Mouse (Mus musculus) left cerebral cortex, postnatal 25 days (tissue): ENCODE data around the gene Cacng6. TPM values are rescaled to one million over a fixed set of nuclear protein-coding genes. Genes with fewer than 3 reads are reported as not detected.

ENCODE experiments used
- DNase-seq, 2 experiments: peaks; one replicate each; pipeline ENCODE4 v3.0.0; 2022; ENCODE audit warnings: low spot score in 2 of 2, mixed read lengths in 1 of 2
- intact Hi-C: fragments of 180-260 bp; cut with DNase I; formaldehyde crosslinking; loops from one replicate; pipeline ENCODE4 v1.15.1; 2025
- microRNA-seq, 2 experiments: library from miRNA; unstranded; fragments of <30 nt; microRNA quantifications; one replicate each; pipeline ENCODE4 v1.2.0; 2022
- total RNA-seq, 2 experiments: library from RNA; stranded (reverse); gene quantifications; 2 replicates each; pipeline ENCODE4 v1.2.3; 2021

The Cacng6 gene
- total RNA-seq, 2 experiments from 2014 or later, result 0.98 to 1.6 TPM

DNA sequence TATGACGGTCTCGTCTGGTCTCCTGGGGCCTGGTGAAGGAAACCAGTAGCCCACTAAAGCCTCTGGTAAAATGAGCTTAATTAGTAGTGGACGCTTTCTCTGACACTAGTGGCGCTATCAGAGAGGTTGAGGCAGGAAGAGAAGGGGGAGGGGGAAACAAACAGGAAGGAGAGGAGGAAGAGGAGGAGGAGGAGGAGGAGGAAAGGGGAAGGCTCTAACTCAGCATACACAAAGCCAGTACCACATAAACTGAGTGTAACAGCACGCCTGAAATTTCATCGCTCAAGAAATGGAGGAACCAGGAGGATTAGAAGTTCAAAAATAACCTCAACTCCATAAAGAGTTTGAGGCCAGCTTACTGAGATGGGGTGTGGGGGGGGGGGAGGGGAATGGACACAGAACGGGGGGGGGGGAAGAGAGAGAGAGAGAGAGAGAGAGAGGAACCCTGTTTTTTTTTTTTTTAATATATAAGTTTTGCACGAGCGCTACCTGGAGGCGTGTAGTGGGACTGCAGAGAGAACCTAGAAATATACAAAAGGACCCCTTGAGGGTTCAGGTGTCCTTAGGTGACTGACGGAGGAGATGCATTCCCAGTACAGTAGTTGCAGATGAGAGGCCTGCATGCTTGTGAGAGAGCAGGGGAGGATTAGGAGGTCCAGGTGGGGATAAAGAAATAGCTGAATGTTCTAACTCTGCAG, 29.6 kb downstream of the Cacng6 start:
- intact Hi-C loops, result no loop called here
- DNase-seq, result no peak

DNA sequence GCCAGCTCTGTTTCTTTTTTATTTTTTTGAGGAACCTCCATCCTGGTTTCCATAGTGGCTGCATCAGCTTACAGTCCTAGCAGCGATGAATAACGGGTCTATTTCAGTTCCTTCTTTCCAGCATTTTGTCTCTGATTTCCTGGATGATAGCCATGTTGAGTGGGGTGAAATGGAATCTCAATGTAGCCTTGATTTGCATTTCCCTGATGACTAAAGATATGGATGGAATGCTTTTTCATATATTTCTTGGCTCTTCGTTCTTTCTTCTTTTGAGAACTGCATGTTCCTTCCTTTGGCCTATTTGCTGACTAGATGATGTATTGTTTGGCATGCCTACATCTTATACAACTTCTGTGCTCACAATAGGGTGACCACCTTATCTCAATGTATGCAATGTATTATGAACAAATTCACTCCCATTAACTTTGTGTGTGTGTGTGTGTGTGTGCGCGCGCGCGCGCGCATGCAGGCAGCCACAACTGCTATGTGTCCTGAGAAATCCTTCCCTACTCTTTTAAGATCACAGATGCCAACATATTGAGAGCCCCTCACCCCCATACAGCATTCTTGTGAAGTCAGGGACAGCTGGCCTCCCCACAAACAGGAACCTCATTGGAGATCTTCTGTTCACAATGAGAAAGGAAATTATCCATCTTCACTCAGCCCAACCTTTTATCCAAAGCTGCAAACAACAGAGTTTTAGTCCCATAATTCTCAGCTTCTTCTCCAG, 33.3 kb downstream of the Cacng6 start:
- DNase-seq, result peak in 1 of 2 experiments; percentile 82
- intact Hi-C loops, result no loop called here

DNA sequence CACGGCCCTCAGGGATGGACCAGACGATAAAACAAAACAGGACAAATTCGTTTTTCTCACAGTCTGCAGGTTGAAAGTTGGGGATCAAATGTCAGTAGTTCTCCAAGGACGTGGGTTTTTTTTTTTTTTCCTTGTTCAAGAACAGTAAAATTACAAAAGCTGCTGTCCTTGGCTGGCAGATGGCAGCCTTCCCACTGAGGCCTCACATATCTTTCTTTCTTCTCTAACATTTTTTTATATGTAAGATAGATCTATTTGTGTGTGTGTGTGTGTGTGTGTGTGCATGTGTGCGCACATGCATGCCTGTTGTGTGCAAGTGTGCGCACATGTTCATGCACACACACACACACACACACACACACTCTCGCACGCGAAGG, 33.8 kb downstream of the Cacng6 start:
- intact Hi-C loops, result no loop called here
- no peak for DNase-seq

DNA sequence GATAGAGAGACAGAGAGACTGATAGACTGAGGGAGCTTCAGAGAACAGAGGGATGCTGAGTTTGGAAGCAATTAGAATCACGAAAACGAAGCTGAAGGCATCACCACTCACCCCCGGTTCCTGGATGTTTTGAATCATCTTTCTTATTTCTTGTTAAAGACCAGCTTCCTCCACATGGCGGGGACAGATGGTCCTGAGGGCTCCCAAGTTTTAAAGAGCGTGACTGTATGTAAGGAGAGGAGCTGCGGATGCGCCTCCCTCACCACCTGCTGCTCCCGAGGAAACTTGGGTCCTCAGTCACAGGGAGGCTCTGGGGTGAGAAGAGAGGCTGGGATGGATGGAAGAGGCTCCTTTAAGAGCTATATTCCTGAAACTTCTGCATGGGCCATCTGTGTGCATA, 36.3 kb downstream of the Cacng6 start:
- intact Hi-C loops, result no loop called here

DNA sequence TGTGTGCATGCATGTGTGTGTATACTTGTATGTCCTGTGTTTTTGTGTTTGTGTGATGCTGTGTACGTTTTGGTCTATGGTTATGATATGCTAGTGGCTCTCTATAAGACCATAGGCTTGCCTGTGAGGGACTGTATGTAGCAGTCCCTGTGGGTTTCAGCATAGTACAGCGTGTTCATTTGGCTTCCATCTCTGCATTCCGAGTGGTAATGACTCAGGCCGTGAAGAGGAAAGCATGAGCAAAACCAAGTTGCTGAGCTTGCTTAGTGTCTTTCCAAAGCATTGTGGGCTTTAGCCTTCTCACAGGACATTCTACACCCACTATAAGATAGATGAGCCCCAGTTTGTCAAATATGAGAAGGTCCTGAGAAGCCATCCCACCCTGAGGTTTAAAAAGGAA, 39.3 kb downstream of the Cacng6 start:
- DNase-seq, result no peak
- intact Hi-C loops, result no loop called here

More for the DNA sequence above, 36.3 kb downstream of the Cacng6 start:
- peak; percentile 65 to 94 for DNase-seq

DNA sequence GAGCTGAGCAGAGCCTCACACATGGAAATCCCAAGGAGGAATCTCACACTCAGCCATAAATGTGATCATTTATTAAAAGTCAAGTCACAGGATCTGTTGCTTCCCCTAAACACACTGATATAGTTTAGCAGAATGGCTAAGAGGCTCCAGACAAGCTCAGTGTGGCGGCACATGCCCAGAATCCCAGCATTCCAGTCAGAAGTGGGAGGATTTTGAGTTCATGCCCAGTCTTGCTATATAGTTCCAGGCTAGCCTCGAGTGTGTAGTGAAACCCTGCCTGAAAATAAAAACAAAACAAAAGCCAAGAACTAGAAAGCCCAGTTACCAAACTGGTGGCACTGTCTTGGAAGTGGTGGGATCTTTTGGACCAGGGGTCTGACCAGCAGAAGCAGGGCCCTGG, 44.6 kb downstream of the Cacng6 start:
- DNase-seq, result peak in 1 of 2 experiments; percentile 80
- intact Hi-C loops, result no loop called here

DNA sequence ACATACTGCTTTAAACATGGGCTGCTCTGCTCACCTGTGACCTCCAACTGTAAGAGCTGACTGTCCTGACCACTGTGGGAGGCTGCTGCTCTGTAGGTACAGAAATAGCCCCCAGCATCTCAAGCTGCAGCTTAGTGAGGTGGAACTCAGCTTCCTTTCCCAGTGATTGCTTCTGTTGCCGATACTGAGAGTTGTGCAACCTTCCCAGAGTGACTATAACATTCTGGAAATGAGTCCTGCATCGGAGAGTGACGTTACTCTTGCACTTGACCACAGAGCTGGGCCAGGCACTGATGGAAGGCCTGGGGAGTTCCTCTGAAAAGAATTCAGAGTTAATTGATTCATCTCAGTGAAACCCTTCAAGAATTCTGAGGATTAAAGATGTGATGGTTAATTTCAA, 48.8 kb downstream of the Cacng6 start:
- no peak for DNase-seq
- intact Hi-C loops, result no loop called here

DNA sequence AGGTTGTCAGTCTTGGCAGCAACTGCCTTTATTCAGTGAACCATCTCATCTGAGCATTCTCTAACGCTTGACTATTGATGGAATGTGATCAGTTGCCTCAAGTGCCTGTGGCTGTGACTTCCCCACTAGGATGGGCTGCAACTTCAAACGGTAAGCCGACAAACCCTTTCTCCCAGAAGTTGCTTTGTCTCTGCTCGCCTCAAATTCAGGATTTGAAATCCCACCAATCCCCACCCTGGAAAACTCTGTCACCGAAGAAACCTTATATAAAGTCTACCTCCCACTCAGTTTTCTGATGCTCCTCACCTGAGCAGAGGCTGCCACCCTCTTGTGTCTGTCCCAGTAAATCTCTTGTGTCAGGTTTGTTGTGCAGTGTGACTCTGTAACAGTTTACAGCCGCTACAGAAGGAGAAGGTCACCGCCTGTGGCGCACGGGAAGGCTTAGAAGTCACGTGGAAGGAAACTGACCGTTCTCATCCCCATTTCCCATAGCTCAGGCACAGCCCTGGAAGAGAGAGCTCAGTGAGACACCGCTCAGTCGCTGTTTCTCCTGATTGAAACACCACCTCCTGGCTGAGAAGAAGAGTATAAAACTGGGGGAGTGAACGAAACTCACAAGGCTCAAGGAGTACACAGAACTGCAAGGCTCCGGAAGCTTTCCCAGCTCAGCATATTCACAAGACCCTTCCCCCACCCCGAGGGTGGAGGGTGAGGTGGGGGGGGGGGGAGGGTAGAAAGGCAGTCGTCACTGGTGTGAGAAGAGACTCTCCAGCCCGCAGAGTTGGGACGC, 50.5 kb downstream of the Cacng6 start:
- peak in 1 of 2 experiments; percentile 13 for DNase-seq
- intact Hi-C loops, result no loop called here

DNA sequence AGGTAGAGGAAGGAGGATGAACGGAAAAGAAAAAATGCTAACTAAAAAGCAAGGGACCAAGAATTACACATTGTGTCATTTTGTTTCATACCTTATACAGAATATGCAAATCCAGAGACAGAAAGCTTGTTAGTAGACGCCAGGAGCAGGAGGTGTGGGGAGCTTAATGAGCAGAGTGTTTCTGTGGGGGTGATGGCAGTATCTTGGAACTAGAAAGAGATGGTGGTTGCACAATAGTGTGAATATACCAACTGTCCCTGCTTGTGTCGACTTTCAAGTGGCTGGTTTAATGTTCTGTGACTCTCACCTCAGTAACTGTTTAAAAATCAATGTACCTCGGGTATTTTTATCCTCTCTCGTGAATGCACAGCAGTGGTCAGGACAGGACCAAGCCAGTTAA, 52.7 kb downstream of the Cacng6 start:
- intact Hi-C loops, result no loop called here
- DNase-seq, result peak; percentile 37 to 85

DNA sequence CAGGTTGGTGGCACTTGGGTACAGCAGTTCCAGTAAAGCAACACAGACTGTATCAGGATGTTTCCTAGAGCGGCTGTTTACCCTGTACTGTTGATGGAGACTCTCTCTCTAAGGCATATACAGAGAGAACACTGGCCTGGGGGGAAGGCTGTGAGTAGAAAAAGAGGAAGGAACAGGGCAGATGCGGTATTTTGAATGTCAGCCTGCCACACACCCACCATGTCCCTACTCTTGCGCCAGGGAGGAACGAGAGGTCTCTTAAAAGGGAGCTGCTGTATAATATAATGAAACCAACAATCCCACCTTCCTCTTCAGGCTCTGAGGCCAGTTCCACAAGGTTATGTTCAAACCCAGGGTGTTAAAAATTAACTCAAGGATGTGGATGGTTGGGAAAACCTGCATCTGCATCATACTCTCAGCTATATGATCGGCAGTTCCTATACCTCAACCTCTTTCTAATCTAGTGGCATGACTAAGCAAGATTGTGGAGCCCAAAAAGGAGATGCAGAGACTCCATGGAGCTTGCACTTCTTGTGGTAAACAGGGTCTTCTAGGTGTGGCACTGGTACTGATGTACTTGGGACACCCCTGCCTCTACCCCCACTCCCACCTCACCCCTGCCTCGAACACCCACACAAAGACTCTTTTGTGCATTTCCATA, 58.1 kb downstream of the Cacng6 start:
- no peak for DNase-seq
- intact Hi-C loops, result no loop called here

Small RNA genes lying within 50 kb of the gene (microRNA-seq; reads per million reads assigned to microRNA genes)
- 386 to 539 reads per million in 2 experiments for gene Gm23450

Other genes starting within 250 kb of the Cacng6 start
- gene Nlrp12, start 174.5 kb upstream of the Cacng6 start, total RNA-seq, result under 1 TPM in 1 of 2 experiments, not detected in 1; 0.07 TPM
- 10 to 100 TPM; 68.0 to 83.2 TPM for gene Myadm, start 135.1 kb upstream of the Cacng6 start, total RNA-seq
- 100 to 1,000 TPM; 265 to 294 TPM for gene Prkcg, start 135.0 kb upstream of the Cacng6 start, total RNA-seq
- gene Cacng7, start 91.2 kb upstream of the Cacng6 start, total RNA-seq, result 100 to 1,000 TPM; 169 to 180 TPM
- 100 to 1,000 TPM; 172 to 174 TPM for gene Cacng8, start 33.5 kb upstream of the Cacng6 start, total RNA-seq
- gene Tarm1, start 78.4 kb downstream of the Cacng6 start, total RNA-seq, result not detected
- gene Oscar, start 192.0 kb downstream of the Cacng6 start, total RNA-seq, result 1 to 10 TPM in 1 of 2 experiments, under 1 TPM in 1; 0.66 to 1.1 TPM
- gene Ndufa3, start 193.2 kb downstream of the Cacng6 start, total RNA-seq, result 100 to 1,000 TPM; 542 to 549 TPM
- 10 to 100 TPM; 40.6 to 45.0 TPM for gene Tfpt, start 205.7 kb downstream of the Cacng6 start, total RNA-seq
- gene Prpf31, start 205.8 kb downstream of the Cacng6 start, total RNA-seq, result 10 to 100 TPM; 45.4 to 46.2 TPM
- gene Cnot3, start 221.1 kb downstream of the Cacng6 start, total RNA-seq, result 10 to 100 TPM; 53.1 to 58.1 TPM
- gene Leng1, start 241.6 kb downstream of the Cacng6 start, total RNA-seq, result 1 to 10 TPM; 5.0 to 5.7 TPM